ENCODE assay signal across 27 mouse cellular contexts in the genomic region with DNA sequence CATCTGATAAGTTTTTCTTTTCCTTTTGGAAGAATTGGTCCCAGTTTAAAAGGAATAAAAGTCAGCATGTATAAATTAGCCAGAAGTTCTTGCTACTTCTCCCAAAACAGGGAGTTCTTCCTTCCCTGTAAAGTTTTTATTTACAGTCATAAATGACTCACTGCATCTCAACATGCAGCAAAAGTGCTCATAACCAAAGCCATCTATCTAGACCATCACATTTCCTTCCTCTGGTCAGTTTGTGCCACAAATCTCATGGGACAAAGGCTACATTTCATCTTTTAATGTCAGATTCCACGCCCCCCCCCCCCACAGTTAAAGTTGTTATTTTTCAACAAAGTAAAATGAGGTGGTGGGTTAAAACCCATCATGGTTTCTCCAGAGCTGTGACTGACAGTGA.
"Had no signal": no experiment of that assay in that cellular context is flagged by ENCODE, and none has a peak within 500 bp of the region (broad histone marks: within the 10 kb centered on the region; RNA-seq: fewer than 3 reads in every experiment).

No protein-coding gene starts in this region.

- H3K9ac ChIP-seq: heart, embryonic 13.5 days; heart, embryonic 15.5 days; hindbrain, embryonic 13.5 days; hindbrain, embryonic 15.5 days; kidney, embryonic 15.5 days; limb, embryonic 13.5 days; limb, embryonic 15.5 days; liver, embryonic 13.5 days; liver, embryonic 15.5 days had no signal

- DNase-seq: gastrocnemius, adult 2 months; gastrocnemius, postnatal 10 days; gastrocnemius, postnatal 25 days; heart, adult 18-20 months; heart, postnatal 14 days; heart, postnatal 36 days; kidney, adult 11 months; kidney, adult 2 months; kidney, adult 9 months; kidney, postnatal 14 days; kidney, postnatal 36 days; layer of hippocampus, adult 9-11 months; layer of hippocampus, postnatal 36 days; left cerebral cortex, postnatal 4 days; liver, embryonic 13.5 days had no signal

- H3K4me3 ChIP-seq: gastrocnemius, adult 2 months; heart, embryonic 13.5 days; heart, embryonic 15.5 days; hindbrain, embryonic 13.5 days; hindbrain, embryonic 15.5 days; kidney, embryonic 15.5 days; limb, embryonic 13.5 days; limb, embryonic 15.5 days; liver, embryonic 13.5 days; liver, embryonic 15.5 days had no signal

- H3K27me3 ChIP-seq: heart, embryonic 13.5 days; heart, embryonic 15.5 days; hindbrain, embryonic 13.5 days; hindbrain, embryonic 15.5 days; kidney, embryonic 15.5 days; limb, embryonic 15.5 days; liver, embryonic 13.5 days; liver, embryonic 15.5 days had no signal

- H3K9me3 ChIP-seq: heart, embryonic 13.5 days; heart, embryonic 15.5 days; hindbrain, embryonic 13.5 days; hindbrain, embryonic 15.5 days; kidney, embryonic 15.5 days; limb, embryonic 13.5 days; limb, embryonic 15.5 days; liver, embryonic 13.5 days; liver, embryonic 15.5 days had no signal

- H3K27ac ChIP-seq: gastrocnemius, adult 2 months; heart, embryonic 13.5 days; heart, embryonic 15.5 days; hindbrain, embryonic 13.5 days; hindbrain, embryonic 15.5 days; hindbrain, postnatal 0 days; kidney, embryonic 15.5 days; kidney, postnatal 0 days; limb, embryonic 13.5 days; limb, embryonic 15.5 days; liver, embryonic 13.5 days; liver, embryonic 15.5 days had no signal

- H3K36me3 ChIP-seq: heart, embryonic 13.5 days; heart, embryonic 15.5 days; hindbrain, embryonic 13.5 days; hindbrain, embryonic 15.5 days; kidney, embryonic 15.5 days; limb, embryonic 13.5 days; limb, embryonic 15.5 days; liver, embryonic 13.5 days; liver, embryonic 15.5 days had no signal

- H3K4me2 ChIP-seq: heart, embryonic 11.5 days; heart, embryonic 13.5 days; heart, embryonic 15.5 days; hindbrain, embryonic 13.5 days; hindbrain, embryonic 15.5 days; kidney, embryonic 15.5 days; limb, embryonic 13.5 days; limb, embryonic 15.5 days; liver, embryonic 13.5 days; liver, embryonic 15.5 days had no signal

- H3K4me1 ChIP-seq: heart, embryonic 13.5 days; heart, embryonic 15.5 days; hindbrain, embryonic 13.5 days; hindbrain, embryonic 15.5 days; kidney, embryonic 15.5 days; liver, embryonic 13.5 days; liver, embryonic 15.5 days had no signal

- ATAC-seq: hindbrain, postnatal 0 days; intestine, embryonic 16.5 days had no signal
